Mouse (Mus musculus) stomach, postnatal 0 days (tissue): ENCODE measurements at regions not wholly inside any gene's neighbourhood (a gene's known extent, or its start where the extent isn't known, plus 50 kb on each side); places are given as distances from the start of the nearest gene placed in this dataset.
A peak's percentile ranks its signal among the peaks of the same experiment; 100 is the strongest.

Experiments used
- ATAC-seq: fragments of 200-750 bp; cut with Nextera tagmentation; 2 replicates; pipeline ENCODE4 v1.8.0; 2017; ENCODE audit not compliant: low FRiP score, low TSS enrichment
- DNase-seq: peaks from one replicate; pipeline ENCODE4 v3.0.0-alpha.2; 2016; ENCODE audit warnings: low spot score
- H3K27ac ChIP-seq: fragments of 300-500 bp; sonication (generic); replicated peaks from 2 replicates; pipeline ENCODE4 v1.5.1; 2014; ENCODE audit warnings: mild to moderate bottlenecking, control low read depth
- H3K27me3 ChIP-seq: fragments of 300-500 bp; sonication (generic); 2 replicates; pipeline ENCODE4 v1.6.1; 2014; ENCODE audit warnings: low read length; ENCODE audit not compliant: control insufficient read depth, insufficient read depth
- H3K36me3 ChIP-seq: fragments of 300-500 bp; sonication (generic); 2 replicates; pipeline ENCODE4 v1.6.1; 2014; ENCODE audit warnings: low read length, mixed read lengths; ENCODE audit not compliant: control insufficient read depth, insufficient read depth
- H3K4me1 ChIP-seq: fragments of 300-500 bp; sonication (generic); replicated peaks from 2 replicates; pipeline ENCODE4 v1.6.1; 2014; ENCODE audit warnings: antibody characterized with exemption; ENCODE audit not compliant: control insufficient read depth, insufficient read depth
- H3K4me2 ChIP-seq: fragments of 300-500 bp; sonication (generic); replicated peaks from 2 replicates; pipeline ENCODE4 v1.6.1; 2014; ENCODE audit warnings: low read depth, mild to moderate bottlenecking, control low read depth, moderate library complexity
- H3K4me3 ChIP-seq: fragments of 300-500 bp; sonication (generic); 2 replicates; pipeline ENCODE4 v1.5.1; 2014; ENCODE audit warnings: low read depth, low read length, control low read depth
- H3K9ac ChIP-seq: fragments of 300-500 bp; sonication (generic); 2 replicates; pipeline ENCODE4 v1.6.1; 2014; ENCODE audit warnings: mild to moderate bottlenecking, low read length, control low read depth, mixed read lengths
- H3K9me3 ChIP-seq: fragments of 300-500 bp; sonication (generic); 2 replicates; pipeline ENCODE4 v1.6.1; 2016; ENCODE audit warnings: low read length; ENCODE audit not compliant: control insufficient read depth
- CTCF ChIP-seq: IDR thresholded peaks from 2 replicates; pipeline ENCODE4 v1.5.1; 2016; ENCODE audit warnings: antibody characterized with exemption, low read depth, mild to moderate bottlenecking, moderate library complexity
- EP300 ChIP-seq: optimal IDR thresholded peaks from 2 replicates; pipeline ENCODE3; 2016; ENCODE audit warnings: antibody characterized with exemption
- WGBS: fragments of 180-500 bp; shearing (Covaris S2); extraction: QIAGEN DNeasy Blood & Tissue Kit; methylation state at CpG from one replicate; pipeline ENCODE4 v1.1.7; 2014; 5-methylcytosine and 5-hydroxymethylcytosine counted together

DNA sequence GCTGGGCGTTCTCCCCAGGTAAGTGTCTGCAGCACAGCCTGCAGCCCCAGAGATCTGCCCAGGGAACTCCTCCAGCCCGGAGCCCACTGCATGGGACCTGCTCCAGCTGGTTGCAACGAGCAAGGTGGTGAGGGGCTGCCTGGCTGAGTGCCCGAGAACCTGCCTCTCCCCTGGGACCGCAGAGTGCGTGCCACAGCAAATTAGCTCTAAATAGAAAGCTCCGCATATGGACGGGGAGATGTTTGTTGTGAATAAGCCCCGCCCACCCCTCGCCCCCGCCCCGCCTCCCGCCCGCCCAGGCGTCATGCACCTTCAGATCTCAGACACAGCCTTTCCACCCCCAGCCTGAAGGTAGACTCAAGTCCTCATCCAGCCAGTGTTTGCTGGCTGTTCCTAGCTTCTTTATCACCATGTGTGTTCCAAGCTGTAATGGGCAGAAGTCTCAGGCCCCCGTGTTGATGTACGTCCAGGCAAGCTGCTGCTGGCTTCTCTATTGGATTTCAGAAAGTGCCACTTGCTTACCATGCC is 294.0 kb downstream of the Ajap1 start:
- DNase-seq (no peak), ATAC-seq (0 out of 2 replicates have a peak, but pooled peaks have one; percentile 12)
- Histone ChIP-seq H3K4me3 (no peak overlapping the region), H3K9me3 (no peaks in the 10 kb centered on the region), H3K4me2 (no peak overlapping the region), H3K36me3 (no peaks in the 10 kb centered on the region), H3K27ac (no peak overlapping the region), H3K9ac (no peak overlapping the region), H3K27me3 (no peaks in the 10 kb centered on the region), H3K4me1 (no peaks in the 10 kb centered on the region)
- whole genome bisulfite sequencing = 3% methylated on average over 17 of the region's 17 CpGs
- TF ChIP-seq EP300 (no peak), CTCF (no peak)

DNA sequence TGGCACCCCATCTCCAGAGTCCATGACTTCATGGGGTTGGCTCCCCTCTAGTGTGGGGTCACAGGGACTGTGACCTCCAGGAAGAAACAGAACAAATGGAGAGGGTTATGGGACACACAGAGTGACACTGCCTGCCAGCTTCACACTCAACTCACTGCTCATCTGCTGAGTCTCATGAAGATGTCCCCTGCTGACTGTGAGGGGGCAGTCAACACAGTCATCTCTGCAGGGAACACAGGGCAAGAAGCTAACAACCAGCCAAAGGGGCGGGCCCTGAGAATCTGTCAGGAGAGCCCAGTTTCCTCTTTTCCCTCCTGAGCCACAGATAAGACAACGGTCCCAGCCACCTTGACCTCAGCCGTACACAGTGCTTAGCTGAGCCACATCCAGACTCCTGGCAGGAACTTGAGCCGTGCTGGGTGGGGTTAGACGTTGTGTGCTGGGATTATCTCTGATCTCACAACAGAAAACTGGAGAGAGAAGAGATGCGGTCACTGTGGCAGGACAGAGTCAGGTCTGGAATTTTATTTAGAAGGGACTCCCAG is 294.6 kb downstream of the Ajap1 start:
- H3K9ac ChIP-seq = no peak overlapping the region
- no peaks in the 10 kb centered on the region for H3K27me3 ChIP-seq
- TF ChIP-seq EP300 (no peak), CTCF (no peak)
- no peak overlapping the region for H3K4me2 ChIP-seq
- H3K9me3 ChIP-seq = no peaks in the 10 kb centered on the region
- WGBS = 2% methylated on average over 6 of the region's 6 CpGs
- H3K4me1 ChIP-seq = no peaks in the 10 kb centered on the region
- no peak for ATAC-seq
- H3K4me3 ChIP-seq = no peak overlapping the region
- DNase-seq = no peak
- no peaks in the 10 kb centered on the region for H3K36me3 ChIP-seq
- H3K27ac ChIP-seq = no peak overlapping the region

DNA sequence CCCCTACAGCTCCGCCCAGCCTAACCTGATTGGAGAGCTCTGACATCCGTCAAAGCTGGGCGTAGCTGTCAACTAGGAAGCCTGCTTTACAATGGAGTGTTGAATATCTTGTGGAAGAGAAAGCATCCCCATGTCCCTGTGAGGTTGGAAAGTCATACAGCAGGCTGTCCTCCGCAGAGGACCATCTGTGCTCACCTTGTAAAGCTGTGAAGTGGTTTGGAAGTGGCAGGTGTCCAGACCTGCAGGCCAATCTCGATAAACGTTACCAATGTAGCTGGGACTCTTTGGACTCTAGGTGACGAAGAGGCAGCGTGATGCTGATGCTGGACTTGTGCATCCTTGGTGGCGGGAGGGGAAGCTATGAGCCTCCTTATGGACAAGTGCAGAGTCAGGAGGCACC is 305.1 kb downstream of the Ajap1 start:
- H3K4me1 ChIP-seq = no peaks in the 10 kb centered on the region
- H3K9ac ChIP-seq = no peak overlapping the region
- no peak overlapping the region for H3K27ac ChIP-seq
- H3K27me3 ChIP-seq = no peaks in the 10 kb centered on the region
- no peak for ATAC-seq
- H3K36me3 ChIP-seq = no peaks in the 10 kb centered on the region
- no peak overlapping the region for H3K4me3 ChIP-seq
- no peak for DNase-seq
- WGBS = 84% methylated on average over 9 of the region's 9 CpGs
- no peak for TF ChIP-seq EP300
- no peak overlapping the region for H3K4me2 ChIP-seq
- H3K9me3 ChIP-seq = no peaks in the 10 kb centered on the region

DNA sequence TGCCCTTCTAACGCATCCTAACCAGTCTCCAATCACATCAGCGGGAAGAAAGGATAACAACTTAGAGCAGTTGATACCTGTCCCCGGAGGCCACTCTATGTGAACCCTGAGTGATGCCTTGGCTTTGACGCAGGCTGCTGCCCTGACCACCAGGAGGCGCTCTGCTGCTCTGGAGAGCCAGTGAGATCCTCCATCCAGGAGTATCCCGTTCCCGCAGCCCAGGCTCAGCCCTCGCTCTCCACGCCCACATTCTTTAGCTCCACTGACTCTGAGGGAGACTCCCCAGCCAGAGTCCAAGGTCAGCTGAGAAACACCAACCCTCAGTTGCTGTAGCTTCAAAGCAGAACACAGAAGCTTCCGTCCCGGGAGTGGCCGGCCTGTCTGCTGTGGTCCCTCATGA is 307.0 kb downstream of the Ajap1 start:
- Histone ChIP-seq H3K9ac (no peak overlapping the region), H3K27ac (no peak overlapping the region), H3K4me3 (no peak overlapping the region), H3K9me3 (no peaks in the 10 kb centered on the region), H3K4me1 (no peaks in the 10 kb centered on the region), H3K36me3 (no peaks in the 10 kb centered on the region), H3K27me3 (no peaks in the 10 kb centered on the region), H3K4me2 (no peak overlapping the region)
- WGBS = 10% methylated on average over 12 of the region's 12 CpGs
- TF ChIP-seq EP300 (no peak), CTCF (peak; percentile 65)
- DNase-seq (peak; percentile 39), ATAC-seq (no peak)

DNA sequence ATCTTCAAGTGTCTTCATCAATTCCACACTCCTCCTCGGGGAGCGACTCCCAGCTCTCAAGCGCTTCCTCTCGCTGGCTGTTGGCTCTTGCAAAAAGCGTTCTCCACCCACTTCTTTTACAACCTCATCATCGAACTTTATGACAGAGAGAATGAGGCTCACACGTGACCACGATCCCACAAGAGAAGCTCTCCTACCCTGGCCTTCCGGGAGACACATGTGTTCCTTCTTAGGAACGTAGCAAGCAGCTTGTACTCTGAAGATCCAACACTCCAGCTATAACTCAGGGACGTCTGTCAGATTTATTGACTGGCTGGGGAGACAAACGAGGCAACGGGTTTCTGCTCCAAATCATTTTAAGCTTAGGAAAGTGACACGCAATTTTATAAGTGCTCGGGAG is 307.5 kb downstream of the Ajap1 start:
- DNase-seq = no peak
- no peaks in the 10 kb centered on the region for H3K4me1 ChIP-seq
- H3K27ac ChIP-seq = no peak overlapping the region
- H3K27me3 ChIP-seq = no peaks in the 10 kb centered on the region
- ATAC-seq = no peak
- no peaks in the 10 kb centered on the region for H3K36me3 ChIP-seq
- no peak overlapping the region for H3K9ac ChIP-seq
- no peaks in the 10 kb centered on the region for H3K9me3 ChIP-seq
- no peak overlapping the region for H3K4me3 ChIP-seq
- no peak overlapping the region for H3K4me2 ChIP-seq
- 81% methylated on average over 15 of the region's 15 CpGs for WGBS
- TF ChIP-seq EP300 (no peak), CTCF (no peak)

DNA sequence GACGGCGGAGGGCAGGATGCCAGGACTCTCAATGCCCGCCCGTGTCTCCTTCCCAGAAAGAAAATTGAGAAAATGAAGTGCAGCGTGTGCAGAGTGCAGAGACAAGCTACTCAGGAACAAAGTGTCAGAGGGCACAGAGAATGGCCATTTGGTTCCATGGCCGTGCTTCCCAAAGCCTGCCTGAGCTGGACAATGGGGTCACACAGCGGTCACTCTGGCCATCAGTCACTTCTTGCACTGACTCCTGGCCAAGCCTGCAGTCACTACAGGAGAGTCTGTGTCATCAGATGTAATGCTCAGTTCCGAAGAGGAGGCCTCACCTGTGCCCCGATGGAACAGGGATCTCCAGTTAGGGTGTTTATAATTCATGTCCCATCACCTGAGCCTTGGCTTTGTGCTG is 312.6 kb downstream of the Ajap1 start:
- H3K27me3 ChIP-seq = no peaks in the 10 kb centered on the region
- no peaks in the 10 kb centered on the region for H3K4me1 ChIP-seq
- no peak overlapping the region for H3K4me2 ChIP-seq
- H3K27ac ChIP-seq = no peak overlapping the region
- H3K36me3 ChIP-seq = no peaks in the 10 kb centered on the region
- no peaks in the 10 kb centered on the region for H3K9me3 ChIP-seq
- TF ChIP-seq EP300 (no peak), CTCF (no peak)
- H3K4me3 ChIP-seq = no peak overlapping the region
- no peak overlapping the region for H3K9ac ChIP-seq
- no peak for ATAC-seq
- WGBS = 45% methylated on average over 9 of the region's 9 CpGs
- DNase-seq = no peak
